Mouse (Mus musculus): ENCODE data around the gene Mmp10. TPM values are rescaled to one million over a fixed set of nuclear protein-coding genes. Genes with fewer than 3 reads are reported as not detected.

Mmp10 gene
- polyA plus RNA-seq, 1 experiment: not detected

DNA sequence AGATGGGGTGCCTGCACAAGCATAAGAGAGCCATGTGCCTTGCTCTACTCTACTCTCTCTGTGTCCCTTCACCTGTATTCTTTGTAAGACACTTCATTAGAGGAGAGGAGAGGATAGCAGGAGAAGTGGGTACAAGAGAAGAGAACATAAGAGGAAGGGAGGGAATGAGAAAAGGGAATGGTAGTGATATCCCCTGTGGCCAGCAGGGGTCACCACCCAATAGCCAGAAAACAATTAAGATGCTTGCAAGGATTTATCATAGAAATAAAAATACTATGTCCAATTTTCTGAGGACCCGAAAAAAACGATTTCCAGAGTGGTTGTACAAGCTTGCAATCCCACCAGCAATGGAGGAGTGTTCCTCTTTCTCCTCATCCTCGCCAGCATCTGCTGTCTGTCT lies 52.2 kb downstream of the Mmp10 start:
- no peak overlapping the region for H3K27ac ChIP-seq (replicated peaks; ENCODE audit: low read depth, low read length)
- no peak overlapping the region for H3K4me3 ChIP-seq (ENCODE audit: insufficient read depth, low read depth, low read length)
- H3K4me1 ChIP-seq (ENCODE audit: control insufficient read depth, insufficient read depth, insufficient read length, low read length): no peaks in the 10 kb centered on the region

GRCm38 (mm10) chr9:7558221-7559017 lies 56.3 kb downstream of the Mmp10 start, which contains the start of gene Mmp8:
Mmp8 (plus strand) TSS chr9:7558456.
- Histone ChIP-seq H3K4me1 (ENCODE audit: control insufficient read depth, insufficient read depth, insufficient read length, low read length) (no peaks in the 10 kb centered on the region), H3K4me3 (ENCODE audit: insufficient read depth, low read depth, low read length) (no peak within 1 kb of the TSS), H3K27ac (replicated peaks; ENCODE audit: low read depth, low read length) (no peak within 1 kb of the TSS)

Other genes starting within 250 kb of the Mmp10 start
- gene Mmp13, start 229.8 kb upstream of the Mmp10 start, polyA plus RNA-seq (2012; ENCODE audit: insufficient read depth, insufficient read length, missing spikeins): 0.52 TPM in 1 of 2 replicates, not detected in the other
- gene Mmp12, start 158.0 kb upstream of the Mmp10 start, polyA plus RNA-seq (2012; ENCODE audit: insufficient read depth, insufficient read length, missing spikeins): 2.3 TPM in 1 of 2 replicates, not detected in the other
- not detected in 2 replicates for gene Mmp1b, start 114.3 kb upstream of the Mmp10 start, polyA plus RNA-seq (2012; ENCODE audit: insufficient read depth, insufficient read length, missing spikeins)
- 5.9 and 12.8 TPM in 2 replicates for gene Mmp3, start 56.5 kb upstream of the Mmp10 start, polyA plus RNA-seq (2012; ENCODE audit: insufficient read depth, insufficient read length, missing spikeins)
- not detected in 2 replicates for gene Mmp8, start 56.1 kb downstream of the Mmp10 start, polyA plus RNA-seq (2012; ENCODE audit: insufficient read depth, insufficient read length, missing spikeins)
- not detected in 2 replicates for gene Mmp27, start 69.0 kb downstream of the Mmp10 start, polyA plus RNA-seq (2012; ENCODE audit: insufficient read depth, insufficient read length, missing spikeins)
- not detected in 2 replicates for gene Mmp20, start 125.9 kb downstream of the Mmp10 start, polyA plus RNA-seq (2012; ENCODE audit: insufficient read depth, insufficient read length, missing spikeins)
- gene Mmp7, start 189.7 kb downstream of the Mmp10 start, polyA plus RNA-seq (2012; ENCODE audit: insufficient read depth, insufficient read length, missing spikeins): not detected in 2 replicates

Data from brown adipose tissue, adult 24 weeks (tissue).